Mouse (Mus musculus) heart, embryonic 11.5 days (tissue): ENCODE results near the gene Olfr1392. TPM values are rescaled to one million over a fixed set of nuclear protein-coding genes. Genes with fewer than 3 reads are reported as not detected.
"Not testable (repeated sequence)": the region's sequence is repeated elsewhere in the genome, so short reads cannot be mapped to it uniquely, and the experiment has no call there.

ENCODE experiments used
- ATAC-seq: fragments of 200-750 bp; cut with Nextera tagmentation; replicated peaks from 2 replicates; pipeline ENCODE4 v1.8.0; 2017; ENCODE audit warnings: moderate library complexity; ENCODE audit not compliant: insufficient number of reproducible peaks, low FRiP score, low TSS enrichment
- H3K27ac ChIP-seq: fragments of 300-500 bp; sonication (generic); 2 replicates; pipeline ENCODE4 v1.5.1; 2014; ENCODE audit warnings: mild to moderate bottlenecking, low read depth, low read length
- H3K27me3 ChIP-seq: fragments of 300-500 bp; sonication (generic); 2 replicates; pipeline ENCODE4 v1.6.1; 2014; ENCODE audit warnings: mild to moderate bottlenecking, low read length, mixed read lengths; ENCODE audit not compliant: control insufficient read depth, insufficient read depth
- H3K36me3 ChIP-seq: fragments of 300-500 bp; sonication (generic); 2 replicates; pipeline ENCODE4 v1.6.1; 2014; ENCODE audit warnings: mild to moderate bottlenecking, low read length, moderate library complexity, mixed read lengths; ENCODE audit not compliant: control insufficient read depth, insufficient read depth
- H3K4me1 ChIP-seq: fragments of 300-500 bp; sonication (generic); 2 replicates; pipeline ENCODE4 v1.6.1; 2014; ENCODE audit warnings: low read length; ENCODE audit not compliant: control insufficient read depth, insufficient read depth
- H3K4me2 ChIP-seq: fragments of 300-500 bp; sonication (generic); 2 replicates; pipeline ENCODE4 v1.6.1; 2014; ENCODE audit warnings: mild to moderate bottlenecking, moderate library complexity
- H3K4me3 ChIP-seq: fragments of 300-500 bp; sonication (generic); 2 replicates; pipeline ENCODE4 v1.5.1; 2014; ENCODE audit warnings: low read depth, low read length
- H3K9ac ChIP-seq: fragments of 300-500 bp; sonication (generic); 2 replicates; pipeline ENCODE4 v1.6.1; 2014; ENCODE audit warnings: mild to moderate bottlenecking, low read depth, low read length, moderate library complexity
- H3K9me3 ChIP-seq: fragments of 300-500 bp; sonication (generic); replicated peaks from 2 replicates; pipeline ENCODE4 v1.6.1; 2016; ENCODE audit warnings: low read length; ENCODE audit not compliant: control insufficient read depth
- WGBS: fragments of 180-500 bp; shearing (Covaris S2); extraction: QIAGEN DNeasy Blood & Tissue Kit; methylation state at CpG from one replicate; pipeline ENCODE4 v1.1.7; 2014; ENCODE audit not compliant: insufficient replicate concordance; 5-methylcytosine and 5-hydroxymethylcytosine counted together
- polyA plus RNA-seq: library from polyadenylated mRNA; unstranded; fragments of >200 nt; fragmentation: Nextera tagmentation; extraction: Ambion mirVana; gene quantifications from 2 replicates; pipeline ENCODE4 v1.2.1, GENCODE M21; 2014

The Olfr1392 gene
- polyA plus RNA-seq, 1 experiment from 2014 or later, result not detected

GRCm38 (mm10) chr11:49308547-49308946 lies 23.5 kb downstream of the Olfr1392 start:
- WGBS, result 73% methylated on average over 5 of the region's 5 CpGs
- H3K9me3 ChIP-seq, ATAC-seq, H3K4me2 ChIP-seq, H3K4me3 ChIP-seq, H3K4me1 ChIP-seq, H3K27ac ChIP-seq, H3K27me3 ChIP-seq, H3K9ac ChIP-seq, H3K36me3 ChIP-seq: not testable (repeated sequence)

GRCm38 (mm10) chr11:49322442-49322841 lies 37.4 kb downstream of the Olfr1392 start, which contains the start of gene Olfr1391:
Olfr1391 (plus strand) TSS chr11:49322742.
- H3K27ac ChIP-seq, result no peak within 1 kb of the TSS
- H3K4me2 ChIP-seq, result no peak within 1 kb of the TSS
- H3K36me3 ChIP-seq, result no peaks in the 10 kb centered on the region
- no peak for ATAC-seq
- WGBS, result 76% methylated on average over 2 of the region's 2 CpGs
- H3K9me3 ChIP-seq, result no peaks in the 10 kb centered on the region
- H3K9ac ChIP-seq, result no peak within 1 kb of the TSS
- no peak within 1 kb of the TSS for H3K4me3 ChIP-seq
- H3K27me3 ChIP-seq, result no peaks in the 10 kb centered on the region
- H3K4me1 ChIP-seq, result no peaks in the 10 kb centered on the region

- no peak overlapping the region for H3K4me3 ChIP-seq
- H3K27me3 ChIP-seq, result no peaks in the 10 kb centered on the region
- ATAC-seq, result no peak
- no peak overlapping the region for H3K4me2 ChIP-seq
- no peaks in the 10 kb centered on the region for H3K9me3 ChIP-seq
- 78% methylated on average over 3 of the region's 3 CpGs for WGBS
- no peak overlapping the region for H3K27ac ChIP-seq
- H3K9ac ChIP-seq, result no peak overlapping the region
- no peaks in the 10 kb centered on the region for H3K4me1 ChIP-seq
- H3K36me3 ChIP-seq, result no peaks in the 10 kb centered on the region
These were observed 41.6 kb downstream of the Olfr1392 start for GRCm38 (mm10) chr11:49326726-49327125.

- WGBS, result 70% methylated on average over 1 of the region's 1 CpGs
- no peaks in the 10 kb centered on the region for H3K36me3 ChIP-seq
- ATAC-seq, result no peak
- no peak overlapping the region for H3K9ac ChIP-seq
- no peak overlapping the region for H3K4me2 ChIP-seq
- no peaks in the 10 kb centered on the region for H3K9me3 ChIP-seq
- no peaks in the 10 kb centered on the region for H3K4me1 ChIP-seq
- H3K27me3 ChIP-seq, result no peaks in the 10 kb centered on the region
- no peak overlapping the region for H3K27ac ChIP-seq
- no peak overlapping the region for H3K4me3 ChIP-seq
These were observed 44.6 kb downstream of the Olfr1392 start for GRCm38 (mm10) chr11:49329686-49330085.

- no peaks in the 10 kb centered on the region for H3K9me3 ChIP-seq
- no peak within 1 kb of the TSS for H3K9ac ChIP-seq
- no peaks in the 10 kb centered on the region for H3K36me3 ChIP-seq
- no peak within 1 kb of the TSS for H3K4me3 ChIP-seq
- no peaks in the 10 kb centered on the region for H3K4me1 ChIP-seq
- ATAC-seq, result no peak
- 77% methylated on average over 1 of the region's 1 CpGs for WGBS
- H3K4me2 ChIP-seq, result no peak within 1 kb of the TSS
- no peaks in the 10 kb centered on the region for H3K27me3 ChIP-seq
- H3K27ac ChIP-seq, result no peak within 1 kb of the TSS
These were observed 49.8 kb downstream of the Olfr1392 start, which contains the start of gene Olfr1390 for GRCm38 (mm10) chr11:49334888-49335287. Olfr1390 (plus strand) TSS chr11:49335188.

GRCm38 (mm10) chr11:49337150-49337832 lies 52.2 kb downstream of the Olfr1392 start:
- 62% methylated on average over 4 of the region's 4 CpGs for WGBS
- ATAC-seq, result no peak

More at GRCm38 (mm10) chr11:49337150-49337832, 52.2 kb downstream of the Olfr1392 start:
- no peaks in the 10 kb centered on the region for H3K36me3 ChIP-seq
- no peak overlapping the region for H3K4me2 ChIP-seq
- no peak overlapping the region for H3K27ac ChIP-seq
- H3K27me3 ChIP-seq, result no peaks in the 10 kb centered on the region
- 0 out of 2 replicates have a peak, but pooled peaks cover 2% of the 10 kb centered on the region for H3K9me3 ChIP-seq
- H3K4me1 ChIP-seq, result no peaks in the 10 kb centered on the region
- no peak overlapping the region for H3K9ac ChIP-seq
- no peak overlapping the region for H3K4me3 ChIP-seq

Other genes starting within 250 kb of the Olfr1392 start
- gene 9930111J21Rik2, start 234.0 kb upstream of the Olfr1392 start, polyA plus RNA-seq, result not detected in 2 replicates
- gene Tgtp2, start 221.1 kb upstream of the Olfr1392 start, polyA plus RNA-seq, result not detected in 2 replicates
- 0.58 and 0.96 TPM in 2 replicates for gene Ifi47, start 208.7 kb upstream of the Olfr1392 start, polyA plus RNA-seq
- not detected in 2 replicates for gene Olfr1396, start 170.4 kb upstream of the Olfr1392 start, polyA plus RNA-seq
- not detected in 2 replicates for gene Olfr1395, start 143.0 kb upstream of the Olfr1392 start, polyA plus RNA-seq
- not detected in 2 replicates for gene Olfr1394, start 130.9 kb upstream of the Olfr1392 start, polyA plus RNA-seq
- gene Btnl9, start 98.1 kb upstream of the Olfr1392 start, polyA plus RNA-seq, result 0.39 and 0.49 TPM in 2 replicates
- gene Zfp62, start 82.0 kb upstream of the Olfr1392 start, polyA plus RNA-seq, result 33.9 and 36.8 TPM in 2 replicates
- 32.9 and 39.1 TPM in 2 replicates for gene Mgat1, start 41.1 kb upstream of the Olfr1392 start, polyA plus RNA-seq
- not detected in 2 replicates for gene Olfr1393, start 7.0 kb upstream of the Olfr1392 start, polyA plus RNA-seq
- not detected in 2 replicates for gene Olfr10, start 19.5 kb downstream of the Olfr1392 start, polyA plus RNA-seq
- not detected in 2 replicates for gene Olfr1391, start 37.5 kb downstream of the Olfr1392 start, polyA plus RNA-seq
- gene Olfr1390, start 49.9 kb downstream of the Olfr1392 start, polyA plus RNA-seq, result not detected in 2 replicates
- gene Olfr1389, start 137.8 kb downstream of the Olfr1392 start, polyA plus RNA-seq, result not detected in 2 replicates
- 0.07 TPM in 1 of 2 replicates, not detected in the other for gene Olfr1388, start 151.3 kb downstream of the Olfr1392 start, polyA plus RNA-seq
- not detected in 2 replicates for gene Olfr1387, start 170.1 kb downstream of the Olfr1392 start, polyA plus RNA-seq
- not detected in 2 replicates for gene Olfr1386, start 179.8 kb downstream of the Olfr1392 start, polyA plus RNA-seq
- not detected in 2 replicates for gene Olfr1385, start 203.8 kb downstream of the Olfr1392 start, polyA plus RNA-seq
- not detected in 2 replicates for gene Olfr1384, start 221.4 kb downstream of the Olfr1392 start, polyA plus RNA-seq
- not detected in 2 replicates for gene Olfr1383, start 234.4 kb downstream of the Olfr1392 start, polyA plus RNA-seq
- gene Olfr1382, start 243.0 kb downstream of the Olfr1392 start, polyA plus RNA-seq, result not detected in 2 replicates